Mouse (Mus musculus) right cerebral cortex, postnatal 10 days (tissue): Measurements from ENCODE around the gene Dnah14.
A peak's percentile ranks its signal among the peaks of the same experiment; 100 is the strongest.

Source experiments
- DNase-seq, 2 experiments: peaks; one replicate each; pipeline ENCODE4 v3.0.0; 2021; ENCODE audit warnings: low spot score in 2 of 2

The Dnah14 gene

GRCm38 (mm10) chr1:181782600-181782999, 206.2 kb downstream of the Dnah14 start:
- DNase-seq: peak in 1 of 2 experiments; percentile 37

- no peak for DNase-seq
Measured at GRCm38 (mm10) chr1:181789952-181790351, 213.6 kb downstream of the Dnah14 start.

- peak in 1 of 2 experiments; percentile 41 for DNase-seq
Measured at GRCm38 (mm10) chr1:181793541-181793940, 217.2 kb downstream of the Dnah14 start.

- DNase-seq: no peak
Measured at GRCm38 (mm10) chr1:181799911-181800310, 223.6 kb downstream of the Dnah14 start.

GRCm38 (mm10) chr1:181800667-181801066, 224.3 kb downstream of the Dnah14 start:
- DNase-seq: no peak

GRCm38 (mm10) chr1:181811481-181812223, 235.3 kb downstream of the Dnah14 start:
- DNase-seq: peak; percentile 51 to 55

- no peak for DNase-seq
Measured at GRCm38 (mm10) chr1:181826716-181827115, 250.4 kb downstream of the Dnah14 start.

GRCm38 (mm10) chr1:181828365-181828764, 252.0 kb downstream of the Dnah14 start:
- no peak for DNase-seq

- DNase-seq: no peak
Measured at GRCm38 (mm10) chr1:181832720-181833119, 256.4 kb downstream of the Dnah14 start.

- DNase-seq: no peak
Measured at GRCm38 (mm10) chr1:181833143-181833542, 256.8 kb downstream of the Dnah14 start.

GRCm38 (mm10) chr1:181838111-181838510, 261.8 kb downstream of the Dnah14 start:
- no peak for DNase-seq

- DNase-seq: no peak
Measured at GRCm38 (mm10) chr1:181839746-181840366, 263.5 kb downstream of the Dnah14 start.

- peak in 1 of 2 experiments; percentile 28 for DNase-seq
Measured at GRCm38 (mm10) chr1:181841396-181841795, 265.0 kb downstream of the Dnah14 start.

- DNase-seq: peak; percentile 96 to 97
Measured at GRCm38 (mm10) chr1:181841864-181842672, 265.7 kb downstream of the Dnah14 start.

GRCm38 (mm10) chr1:181842781-181843180, 266.4 kb downstream of the Dnah14 start, which contains the start of gene Lbr:
Lbr (minus strand) TSS chr1:181843046.
- no peak for DNase-seq

GRCm38 (mm10) chr1:181844874-181845547, 268.7 kb downstream of the Dnah14 start:
- no peak for DNase-seq

- no peak for DNase-seq
Measured at GRCm38 (mm10) chr1:181845767-181846166, 269.4 kb downstream of the Dnah14 start.

- no peak for DNase-seq
Measured at GRCm38 (mm10) chr1:181847396-181847795, 271.0 kb downstream of the Dnah14 start.

- DNase-seq: no peak
Measured at GRCm38 (mm10) chr1:181848210-181848609, 271.9 kb downstream of the Dnah14 start.

GRCm38 (mm10) chr1:181850441-181850840, 274.1 kb downstream of the Dnah14 start:
- no peak for DNase-seq

GRCm38 (mm10) chr1:181851521-181852310, 275.4 kb downstream of the Dnah14 start:
- peak; percentile 89 to 92 for DNase-seq
